Mouse (Mus musculus) neural tube, embryonic 11.5 days (tissue): ENCODE measurements around the gene D5Ertd579e. TPM values are rescaled to one million over a fixed set of nuclear protein-coding genes. Genes with fewer than 3 reads are reported as not detected.
"Not testable (repeated sequence)": the region's sequence is repeated elsewhere in the genome, so short reads cannot be mapped to it uniquely, and the experiment has no call there.

Source experiments
- ATAC-seq: fragments of 200-750 bp; cut with Nextera tagmentation; 2 replicates; pipeline ENCODE4 v1.8.0; 2017; ENCODE audit warnings: moderate number of reproducible peaks, mild to moderate bottlenecking, moderate TSS enrichment, moderate library complexity; ENCODE audit not compliant: insufficient read depth, low FRiP score, low TSS enrichment
- DNase-seq: peaks from one replicate; pipeline ENCODE4 v3.0.0-alpha.2; 2015; ENCODE audit warnings: low spot score
- H3K27ac ChIP-seq: fragments of 300-500 bp; sonication (generic); 2 replicates; pipeline ENCODE4 v1.5.1; 2014; ENCODE audit warnings: low read depth, mild to moderate bottlenecking, low read length
- H3K27me3 ChIP-seq: fragments of 300-500 bp; sonication (generic); 2 replicates; pipeline ENCODE4 v1.6.1; 2014; ENCODE audit warnings: mild to moderate bottlenecking, low read length, mixed read lengths; ENCODE audit not compliant: control insufficient read depth, insufficient read depth
- H3K36me3 ChIP-seq: fragments of 300-500 bp; sonication (generic); 2 replicates; pipeline ENCODE4 v1.6.1; 2014; ENCODE audit warnings: mild to moderate bottlenecking, low read length, moderate library complexity, mixed read lengths; ENCODE audit not compliant: control insufficient read depth, insufficient read depth
- H3K4me1 ChIP-seq: fragments of 300-500 bp; sonication (generic); 2 replicates; pipeline ENCODE4 v1.6.1; 2014; ENCODE audit warnings: low read length, mixed read lengths; ENCODE audit not compliant: control insufficient read depth, insufficient read depth
- H3K4me2 ChIP-seq: fragments of 300-500 bp; sonication (generic); 2 replicates; pipeline ENCODE4 v1.6.1; 2014; ENCODE audit warnings: low read depth, mild to moderate bottlenecking, moderate library complexity
- H3K4me3 ChIP-seq: fragments of 300-500 bp; sonication (generic); 2 replicates; pipeline ENCODE4 v1.5.1; 2014; ENCODE audit warnings: low read depth, low read length
- H3K9ac ChIP-seq: fragments of 300-500 bp; sonication (generic); 2 replicates; pipeline ENCODE4 v1.6.1; 2014; ENCODE audit warnings: mild to moderate bottlenecking, low read length
- H3K9me3 ChIP-seq: fragments of 300-500 bp; sonication (generic); 2 replicates; pipeline ENCODE4 v1.6.1; 2016; ENCODE audit warnings: low read length; ENCODE audit not compliant: control insufficient read depth
- WGBS: fragments of 180-500 bp; shearing (Covaris S2); extraction: QIAGEN DNeasy Blood & Tissue Kit; methylation state at CpG from one replicate; pipeline ENCODE4 v1.1.7; 2014; 5-methylcytosine and 5-hydroxymethylcytosine counted together
- polyA plus RNA-seq: library from polyadenylated mRNA; unstranded; fragments of >200 nt; fragmentation: Nextera tagmentation; extraction: Ambion mirVana; gene quantifications from 2 replicates; pipeline ENCODE4 v1.2.1, GENCODE M21; 2014

D5Ertd579e gene
- polyA plus RNA-seq, 1 experiment from 2014 or later: 36.4 TPM

- WGBS: 78% methylated on average over 4 of the region's 4 CpGs
- no peaks in the 10 kb centered on the region for H3K9me3 ChIP-seq
- H3K27ac ChIP-seq: no peak overlapping the region
- H3K9ac ChIP-seq: no peak overlapping the region
- no peaks in the 10 kb centered on the region for H3K4me1 ChIP-seq
- ATAC-seq (no peak), DNase-seq (no peak)
- no peaks in the 10 kb centered on the region for H3K27me3 ChIP-seq
- no peak overlapping the region for H3K4me2 ChIP-seq
- H3K4me3 ChIP-seq: no peak overlapping the region
- H3K36me3 ChIP-seq: no peaks in the 10 kb centered on the region
These were observed 15.8 kb downstream of the D5Ertd579e start for GRCm38 (mm10) chr5:36679918-36680598.

- no peaks in the 10 kb centered on the region for H3K4me1 ChIP-seq
- 51% methylated on average over 1 of the region's 1 CpGs for WGBS
- no peak overlapping the region for H3K4me2 ChIP-seq
- H3K9me3 ChIP-seq: no peaks in the 10 kb centered on the region
- no peak for DNase-seq
- H3K36me3 ChIP-seq: no peaks in the 10 kb centered on the region
- H3K27me3 ChIP-seq: no peaks in the 10 kb centered on the region
- ATAC-seq: no peak
- no peak overlapping the region for H3K9ac ChIP-seq
- H3K27ac ChIP-seq: no peak overlapping the region
- H3K4me3 ChIP-seq: no peak overlapping the region
These were observed 17.0 kb downstream of the D5Ertd579e start for GRCm38 (mm10) chr5:36678799-36679198.

- Histone ChIP-seq H3K9me3 (no peaks in the 10 kb centered on the region), H3K4me3 (no peak overlapping the region), H3K9ac (no peak overlapping the region), H3K4me2 (no peak overlapping the region), H3K27me3 (no peaks in the 10 kb centered on the region), H3K36me3 (no peaks in the 10 kb centered on the region), H3K4me1 (no peaks in the 10 kb centered on the region), H3K27ac (no peak overlapping the region)
- DNase-seq: no peak
- ATAC-seq: no peak
- WGBS: 88% methylated on average over 5 of the region's 5 CpGs
These were observed 17.9 kb downstream of the D5Ertd579e start for GRCm38 (mm10) chr5:36677907-36678306.

- DNase-seq: no peak
- Histone ChIP-seq H3K4me3 (no peak overlapping the region), H3K27me3 (no peaks in the 10 kb centered on the region), H3K4me2 (no peak overlapping the region), H3K9me3 (no peaks in the 10 kb centered on the region), H3K9ac (no peak overlapping the region), H3K36me3 (no peaks in the 10 kb centered on the region), H3K27ac (no peak overlapping the region), H3K4me1 (no peaks in the 10 kb centered on the region)
- no peak for ATAC-seq
- 74% methylated on average over 1 of the region's 1 CpGs for WGBS
These were observed 20.4 kb downstream of the D5Ertd579e start for GRCm38 (mm10) chr5:36675466-36675865.

- H3K4me2 ChIP-seq: no peak overlapping the region
- no peaks in the 10 kb centered on the region for H3K36me3 ChIP-seq
- no peaks in the 10 kb centered on the region for H3K4me1 ChIP-seq
- no peak for DNase-seq
- H3K4me3 ChIP-seq: no peak overlapping the region
- no peaks in the 10 kb centered on the region for H3K9me3 ChIP-seq
- 87% methylated on average over 4 of the region's 4 CpGs for WGBS
- no peak for ATAC-seq
- no peaks in the 10 kb centered on the region for H3K27me3 ChIP-seq
- H3K9ac ChIP-seq: no peak overlapping the region
- no peak overlapping the region for H3K27ac ChIP-seq
These were observed 21.0 kb downstream of the D5Ertd579e start for GRCm38 (mm10) chr5:36674658-36675433.

- Histone ChIP-seq H3K36me3 (0 out of 2 replicates have a peak, but pooled peaks cover 2% of the 10 kb centered on the region), H3K9me3 (no peaks in the 10 kb centered on the region), H3K9ac (no peak overlapping the region), H3K4me3 (no peak overlapping the region), H3K4me1 (no peaks in the 10 kb centered on the region), H3K27me3 (no peaks in the 10 kb centered on the region), H3K4me2 (no peak overlapping the region), H3K27ac (no peak overlapping the region)
- ATAC-seq (no peak), DNase-seq (no peak)
- 90% methylated on average over 7 of the region's 7 CpGs for WGBS
These were observed 26.5 kb downstream of the D5Ertd579e start for GRCm38 (mm10) chr5:36669021-36670008.

GRCm38 (mm10) chr5:36668572-36668971, 27.3 kb downstream of the D5Ertd579e start:
- no peak for ATAC-seq
- H3K27me3 ChIP-seq: no peaks in the 10 kb centered on the region
- WGBS: 91% methylated on average over 8 of the region's 8 CpGs
- no peak for DNase-seq
- no peak overlapping the region for H3K27ac ChIP-seq
- H3K9me3 ChIP-seq: no peaks in the 10 kb centered on the region
- no peak overlapping the region for H3K9ac ChIP-seq
- H3K4me3 ChIP-seq: no peak overlapping the region
- no peak overlapping the region for H3K4me2 ChIP-seq
- 0 out of 2 replicates have a peak, but pooled peaks cover 2% of the 10 kb centered on the region for H3K36me3 ChIP-seq
- no peaks in the 10 kb centered on the region for H3K4me1 ChIP-seq

GRCm38 (mm10) chr5:36667986-36668385, 27.8 kb downstream of the D5Ertd579e start:
- H3K27me3 ChIP-seq, H3K9ac ChIP-seq, H3K4me3 ChIP-seq, H3K4me1 ChIP-seq, H3K36me3 ChIP-seq, H3K9me3 ChIP-seq, DNase-seq, ATAC-seq, H3K4me2 ChIP-seq, H3K27ac ChIP-seq: not testable (repeated sequence)
- 89% methylated on average over 2 of the region's 2 CpGs for WGBS
